Mouse (Mus musculus): ENCODE data around the gene Rnase4.

The Rnase4 gene

DNA sequence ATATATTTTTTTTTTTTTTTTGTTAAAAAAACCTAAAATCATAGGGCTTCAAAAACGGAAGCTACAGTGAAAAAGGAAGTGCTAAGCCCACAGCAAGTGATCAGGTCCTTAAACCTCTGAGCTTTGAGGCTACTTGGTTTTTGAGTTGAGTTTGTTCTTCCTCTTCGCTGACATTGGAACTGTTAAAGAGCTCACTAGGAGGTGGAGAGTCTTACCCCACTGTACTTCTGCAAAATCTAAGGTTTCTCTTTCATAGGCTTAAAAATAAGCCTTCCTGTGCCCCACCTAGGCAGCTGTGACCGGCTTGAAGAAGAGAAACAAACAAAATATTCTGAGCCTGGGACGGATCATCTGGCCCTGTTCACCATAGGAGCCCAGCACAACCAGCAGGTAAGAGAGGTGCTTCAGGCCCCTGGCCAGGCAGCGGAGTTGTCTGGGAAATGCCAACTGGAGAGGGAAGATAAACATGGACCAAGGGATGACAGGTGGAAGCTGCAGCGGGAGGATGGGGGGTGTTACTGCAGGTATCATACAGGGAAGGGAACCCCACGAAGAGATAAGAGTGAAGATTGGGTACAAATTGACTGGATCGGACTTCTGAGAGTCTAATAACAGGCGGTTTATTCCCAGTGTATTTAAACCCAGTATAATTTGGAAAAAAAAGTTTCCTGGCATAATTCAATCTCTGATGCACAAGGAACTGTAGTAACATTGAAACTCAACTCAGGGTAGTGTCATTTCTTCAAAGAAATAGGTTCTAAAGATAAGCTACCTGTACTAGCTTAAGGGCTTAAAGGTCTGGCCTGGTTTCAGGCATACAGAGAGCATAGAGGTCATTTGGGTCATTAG, 38.1 kb downstream of the Rnase4 start:
- no peak for DNase-seq (ENCODE audit: low spot score)

DNA sequence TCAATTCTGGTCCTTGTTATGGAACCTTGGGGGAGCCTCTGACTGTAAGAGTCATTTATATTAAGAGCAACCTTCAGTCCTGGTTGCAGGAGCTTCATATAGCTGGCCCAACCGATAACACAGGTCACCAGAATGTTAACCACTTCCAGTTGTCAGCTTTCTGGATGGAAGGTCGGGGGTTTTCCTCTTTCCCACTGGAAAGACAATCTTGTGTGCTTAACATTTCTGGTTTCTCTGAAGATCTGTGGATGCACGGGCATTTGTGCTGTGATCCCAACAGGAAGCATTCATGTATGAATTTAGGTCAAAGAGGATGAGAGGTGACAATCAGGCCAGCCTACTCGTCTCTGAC, 38.7 kb downstream of the Rnase4 start:
- no peak for DNase-seq (ENCODE audit: low spot score)

DNA sequence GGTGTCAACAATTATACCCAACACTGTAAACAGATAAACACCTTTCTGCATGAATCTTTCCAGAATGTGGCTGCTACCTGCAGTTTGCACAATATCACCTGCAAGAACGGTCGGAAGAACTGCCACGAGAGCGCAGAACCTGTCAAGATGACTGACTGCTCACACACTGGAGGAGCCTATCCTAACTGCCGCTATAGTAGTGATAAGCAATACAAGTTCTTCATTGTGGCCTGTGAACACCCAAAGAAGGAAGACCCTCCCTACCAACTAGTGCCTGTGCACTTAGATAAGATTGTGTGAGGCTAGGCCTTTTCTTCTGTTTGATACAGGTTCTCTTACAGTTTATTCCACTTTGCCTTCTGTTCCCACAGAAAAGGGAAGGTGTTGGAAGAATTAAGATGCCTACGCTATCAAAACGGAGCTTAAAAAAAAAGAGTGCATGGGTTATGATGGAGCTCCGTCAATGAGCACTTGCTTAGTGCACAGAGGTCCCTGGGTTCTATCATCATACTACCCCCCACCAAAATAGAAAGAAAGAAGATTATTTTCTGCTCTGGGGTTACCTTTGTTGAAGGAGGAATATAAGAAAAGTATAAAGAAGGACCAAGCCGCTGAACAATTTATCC, 39.6 kb downstream of the Rnase4 start:
- no peak for DNase-seq (ENCODE audit: low spot score)

DNA sequence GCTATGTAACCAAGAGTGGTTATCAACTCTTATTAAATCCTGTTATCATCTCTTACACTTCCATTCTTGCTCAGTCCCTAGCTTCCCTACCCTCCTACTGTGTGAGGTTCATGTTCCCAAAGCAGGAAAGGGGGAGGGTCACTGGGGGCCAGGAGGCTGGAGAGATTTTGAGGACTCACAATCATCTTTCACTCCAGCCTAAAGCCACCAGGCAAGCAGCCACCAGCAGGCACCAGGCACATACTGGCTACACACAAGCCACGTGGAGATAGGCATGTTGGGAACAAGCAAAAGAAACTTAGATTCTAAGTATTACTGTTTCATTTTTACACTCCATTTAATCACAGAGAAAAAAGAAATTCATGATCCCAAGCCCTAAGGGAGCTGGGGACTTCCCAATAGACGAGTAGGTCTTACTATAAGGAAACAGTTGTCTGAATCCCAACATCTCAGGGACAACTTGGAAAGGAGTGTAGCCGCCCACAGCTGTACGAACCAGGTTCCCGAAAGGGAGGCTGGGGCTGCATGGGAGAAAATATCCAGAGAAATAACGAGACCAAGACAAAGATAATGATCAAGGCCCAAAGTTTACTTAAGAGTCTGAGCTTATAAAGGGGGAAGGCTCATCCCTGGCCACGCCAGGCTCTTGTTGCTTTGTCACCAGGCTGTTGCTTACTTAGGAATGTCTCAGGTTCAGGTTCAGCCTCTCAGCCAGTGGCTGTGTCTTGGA, 40.4 kb downstream of the Rnase4 start:
- DNase-seq (ENCODE audit: low spot score), result no peak

DNA sequence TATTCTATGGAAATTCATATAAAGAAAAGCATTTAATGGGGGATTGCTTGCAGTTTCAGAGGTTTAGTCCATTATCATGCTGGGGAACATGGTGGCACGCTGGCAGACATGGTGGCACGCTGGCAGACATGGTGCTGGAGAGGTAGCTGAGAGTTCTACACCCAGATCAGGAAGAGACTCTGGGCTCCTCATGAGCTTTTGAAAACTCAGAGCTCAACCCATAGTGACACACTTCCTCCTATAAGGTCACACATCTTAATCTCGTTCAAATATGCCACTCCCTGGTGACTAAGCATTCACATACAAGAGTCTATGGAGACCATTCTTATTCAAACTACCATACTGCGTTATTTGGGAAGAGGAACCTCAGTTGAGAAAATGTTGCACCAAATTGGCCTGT, 41.5 kb downstream of the Rnase4 start:
- DNase-seq (ENCODE audit: low spot score), result no peak

DNA sequence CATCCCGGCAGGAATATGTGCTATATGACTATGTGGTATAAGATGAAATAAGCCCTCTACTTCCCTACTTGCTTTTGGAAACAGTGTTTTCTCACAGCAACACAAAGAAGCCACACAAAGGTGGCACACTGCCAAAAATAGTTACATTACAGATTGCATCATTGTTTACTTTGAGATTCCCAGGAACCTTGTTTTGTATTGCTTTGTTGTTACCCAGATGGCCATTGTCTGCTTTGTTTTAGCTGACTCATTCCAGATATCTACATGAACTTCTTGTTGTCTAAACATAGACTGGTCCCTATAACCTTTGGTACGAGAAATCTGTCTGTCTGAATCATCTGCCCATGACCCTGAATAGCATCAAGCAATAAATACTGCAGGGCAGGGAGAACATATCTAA, 49.5 kb downstream of the Rnase4 start:
- DNase-seq (ENCODE audit: low spot score), result no peak

DNA sequence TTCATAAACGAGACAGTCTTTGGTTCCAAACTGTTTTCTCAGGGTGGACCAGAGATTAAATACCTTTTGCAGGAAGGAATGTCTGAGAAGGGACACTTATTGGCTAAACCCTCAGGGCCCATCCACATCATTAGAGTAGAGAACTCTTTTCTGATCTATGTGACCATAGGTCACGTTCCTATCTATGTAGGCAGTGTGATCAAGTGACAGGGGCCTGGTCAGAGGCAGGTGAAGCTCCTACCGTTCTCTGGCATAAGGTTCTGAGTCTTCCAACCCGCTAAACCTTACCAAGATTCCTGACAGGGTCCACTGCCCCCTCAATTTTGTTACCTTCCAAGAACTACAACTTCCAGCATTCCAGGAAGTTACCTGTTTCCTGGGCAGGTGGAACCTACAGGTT, 51.2 kb downstream of the Rnase4 start:
- DNase-seq (ENCODE audit: low spot score), result no peak

DNA sequence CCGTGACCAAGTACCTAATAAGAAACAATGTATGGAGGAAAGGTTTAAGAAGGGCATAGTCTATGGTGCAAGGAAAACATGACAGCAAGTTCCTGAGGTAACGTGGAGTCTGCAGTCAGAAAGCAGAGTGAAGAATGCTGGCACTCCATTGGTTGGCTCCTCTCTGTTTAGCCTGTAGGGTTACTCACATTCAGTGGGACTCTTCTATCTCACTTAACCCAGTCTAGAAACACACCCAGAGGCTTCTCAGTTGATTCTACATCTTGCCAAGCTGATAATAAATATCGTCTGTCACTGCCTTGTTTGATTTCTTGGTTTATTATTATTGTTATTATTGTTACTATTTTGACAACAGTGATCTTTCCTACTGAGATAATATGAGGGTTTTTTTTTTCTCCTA, 51.7 kb downstream of the Rnase4 start:
- no peak for DNase-seq (ENCODE audit: low spot score)

DNA sequence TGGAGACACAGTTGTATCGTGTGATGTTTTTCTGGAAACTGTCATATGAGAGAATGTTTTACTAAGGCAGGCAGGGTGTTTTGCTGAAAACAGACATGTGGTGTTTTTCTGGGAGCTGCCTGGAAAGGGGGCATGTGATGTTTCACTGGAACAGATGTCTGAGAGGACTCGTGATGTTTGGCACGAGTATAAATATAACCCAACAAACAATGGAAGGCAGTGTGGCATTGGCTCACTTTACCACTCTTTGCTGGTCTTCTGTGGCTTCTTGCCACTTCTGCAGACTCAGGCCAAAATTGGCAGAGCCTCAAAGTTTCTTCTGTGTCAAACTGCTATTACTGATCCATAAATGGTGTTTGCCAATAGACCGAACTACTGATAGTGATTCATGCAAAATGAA, 52.4 kb downstream of the Rnase4 start:
- no peak for DNase-seq (ENCODE audit: low spot score)

DNA sequence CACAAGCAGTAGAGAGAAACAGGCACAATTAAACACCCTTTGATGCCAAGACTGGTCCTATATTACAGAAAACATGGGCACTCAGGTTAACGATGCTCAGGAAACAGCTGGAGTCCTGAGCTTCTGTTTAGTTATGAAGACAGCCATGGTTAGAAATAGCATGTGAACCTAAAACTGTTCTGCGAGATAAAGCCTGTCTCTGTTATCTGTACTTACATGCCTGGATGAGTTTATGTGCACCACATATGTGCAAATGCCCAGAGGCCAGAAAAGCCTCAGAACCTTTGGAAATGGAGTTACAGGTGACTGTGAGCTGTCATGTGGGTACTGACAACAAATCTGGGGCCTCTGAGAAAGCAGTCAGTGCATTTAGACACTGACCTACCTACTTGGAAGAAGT, 53.1 kb downstream of the Rnase4 start:
- DNase-seq (ENCODE audit: low spot score), result no peak

DNA sequence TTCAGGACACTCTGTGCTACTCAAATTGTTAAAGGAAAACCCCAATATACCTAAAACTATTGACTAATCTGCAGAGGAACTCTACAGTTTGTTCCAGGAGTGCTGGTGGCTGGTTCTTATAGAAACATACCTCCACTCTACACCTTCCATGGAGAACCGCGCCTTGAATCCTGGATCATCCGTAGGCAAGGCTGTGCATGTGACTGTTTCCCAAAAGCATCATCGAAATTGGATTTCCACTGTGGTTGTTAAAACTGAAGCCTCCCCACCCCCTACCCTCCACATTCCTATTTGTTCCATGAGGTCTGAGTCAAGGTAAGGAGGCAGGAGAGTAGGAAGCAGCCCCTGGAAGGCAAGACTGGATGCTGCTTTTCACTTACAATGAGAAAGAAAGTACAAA, 53.6 kb downstream of the Rnase4 start:
- DNase-seq (ENCODE audit: low spot score), result no peak

DNA sequence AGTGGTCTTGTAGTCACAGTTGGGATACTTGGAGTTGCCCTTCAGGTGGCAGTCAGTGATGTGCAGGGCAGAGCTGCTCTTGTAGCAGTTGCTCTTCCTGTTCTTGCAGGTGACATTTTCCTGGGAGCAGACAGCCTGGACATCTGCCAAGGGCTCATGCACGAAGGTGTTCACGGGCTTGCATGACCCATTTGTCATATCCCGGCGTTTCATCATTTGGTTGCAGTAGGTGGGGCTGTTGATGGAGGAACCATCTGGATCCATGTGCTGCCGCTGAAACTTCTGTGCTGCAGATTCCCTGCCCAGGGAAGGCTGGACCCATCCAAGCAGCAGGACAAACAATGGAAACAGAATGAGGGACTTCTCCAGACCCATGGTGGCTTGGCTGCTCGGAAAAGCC, 54.6 kb downstream of the Rnase4 start:
- no peak for DNase-seq (ENCODE audit: low spot score)

DNA sequence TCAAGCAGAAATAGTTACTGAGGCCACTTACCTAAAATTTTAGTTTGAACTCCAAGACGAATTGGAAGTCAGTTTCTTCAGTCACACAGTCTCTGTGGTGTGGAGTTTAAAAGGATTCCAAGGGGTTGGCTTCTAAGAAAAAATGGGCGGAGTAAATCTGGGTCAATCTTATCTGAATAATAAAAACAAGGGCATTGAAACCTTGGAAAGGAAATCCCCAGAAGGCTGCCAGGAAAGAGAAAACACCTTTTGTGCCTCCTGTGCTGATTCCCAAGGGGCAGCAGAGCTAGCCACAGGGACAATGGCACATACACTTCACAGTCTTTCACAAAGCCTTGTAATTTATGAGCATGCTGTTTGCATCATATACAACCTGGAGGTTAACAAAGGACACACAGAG, 55.8 kb downstream of the Rnase4 start, which contains the start of gene Rnase1:
Gene Rnase1, minus strand, starts transcription at position 101 of the 400 bp plus-strand sequence.
- no peak for DNase-seq (ENCODE audit: low spot score)

DNA sequence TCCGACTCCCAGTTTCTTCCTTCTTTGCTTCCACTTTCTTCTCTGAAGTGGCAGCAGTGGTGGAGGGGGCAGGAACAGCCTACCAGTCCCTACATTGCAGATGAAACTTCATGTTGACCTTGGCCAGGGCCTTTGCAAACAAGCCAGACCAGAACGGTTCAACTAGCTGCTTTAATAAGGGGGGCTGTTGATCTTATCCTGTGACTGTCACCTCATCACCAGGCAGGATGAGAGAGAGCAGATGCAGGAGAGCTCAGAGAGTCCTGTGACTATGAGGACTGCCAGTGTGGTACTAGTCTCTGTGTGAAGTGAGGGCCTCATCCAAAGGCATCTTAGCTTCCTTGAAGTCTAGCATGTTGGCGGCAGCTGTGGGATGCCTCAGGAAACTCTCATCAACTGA, 57.1 kb downstream of the Rnase4 start:
- no peak for DNase-seq (ENCODE audit: low spot score)

DNA sequence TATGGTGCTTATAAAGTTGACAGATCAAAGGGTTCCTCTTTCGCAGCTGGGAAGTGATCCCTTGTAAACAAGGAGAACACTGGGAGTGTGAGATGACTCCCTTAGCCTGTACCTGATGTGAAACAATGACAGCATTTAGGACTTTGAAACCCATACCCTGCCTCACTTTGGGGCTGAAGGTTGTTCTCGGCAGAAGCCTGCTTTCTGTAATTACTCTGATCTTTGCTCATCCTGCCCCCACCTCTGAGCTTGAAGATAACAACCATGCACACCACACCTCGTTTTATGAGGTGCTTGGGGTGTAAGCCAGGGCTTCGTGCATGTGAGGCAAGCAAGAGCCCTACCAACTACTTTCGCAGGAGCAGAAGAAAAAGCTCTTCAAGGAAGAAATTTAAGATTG, 58.3 kb downstream of the Rnase4 start:
- no peak for DNase-seq (ENCODE audit: low spot score)

DNA sequence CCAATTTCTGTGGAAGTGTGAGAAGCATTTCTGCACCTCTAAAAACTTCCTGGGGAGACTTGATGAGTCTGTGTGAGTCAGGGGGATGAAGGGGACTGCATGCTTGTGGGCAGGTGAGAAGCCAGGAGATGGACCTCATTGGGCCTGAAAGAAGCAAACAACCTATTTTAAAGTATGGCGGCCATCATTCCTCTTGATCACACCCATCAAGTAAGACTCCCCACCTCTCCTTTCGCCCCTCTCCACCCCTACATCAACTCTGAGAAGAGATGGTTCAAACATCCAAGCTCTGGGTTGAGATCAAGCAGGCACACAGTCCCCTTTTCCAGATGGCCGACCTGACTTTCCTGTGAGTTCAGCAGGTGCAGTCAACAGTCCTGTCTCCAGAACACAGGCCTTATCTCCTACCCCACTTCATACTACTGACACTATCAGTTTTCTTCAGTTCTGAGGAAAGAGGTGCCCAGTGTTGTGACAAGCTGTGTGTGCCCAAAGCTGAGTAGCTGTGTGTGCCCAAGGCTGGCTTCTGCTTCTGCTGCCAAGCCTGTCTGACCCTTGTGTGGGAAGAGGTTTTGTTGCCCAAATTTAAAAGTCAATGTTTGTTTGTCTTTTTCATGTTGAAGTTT, 59.4 kb downstream of the Rnase4 start:
- DNase-seq (ENCODE audit: low spot score), result no peak

DNA sequence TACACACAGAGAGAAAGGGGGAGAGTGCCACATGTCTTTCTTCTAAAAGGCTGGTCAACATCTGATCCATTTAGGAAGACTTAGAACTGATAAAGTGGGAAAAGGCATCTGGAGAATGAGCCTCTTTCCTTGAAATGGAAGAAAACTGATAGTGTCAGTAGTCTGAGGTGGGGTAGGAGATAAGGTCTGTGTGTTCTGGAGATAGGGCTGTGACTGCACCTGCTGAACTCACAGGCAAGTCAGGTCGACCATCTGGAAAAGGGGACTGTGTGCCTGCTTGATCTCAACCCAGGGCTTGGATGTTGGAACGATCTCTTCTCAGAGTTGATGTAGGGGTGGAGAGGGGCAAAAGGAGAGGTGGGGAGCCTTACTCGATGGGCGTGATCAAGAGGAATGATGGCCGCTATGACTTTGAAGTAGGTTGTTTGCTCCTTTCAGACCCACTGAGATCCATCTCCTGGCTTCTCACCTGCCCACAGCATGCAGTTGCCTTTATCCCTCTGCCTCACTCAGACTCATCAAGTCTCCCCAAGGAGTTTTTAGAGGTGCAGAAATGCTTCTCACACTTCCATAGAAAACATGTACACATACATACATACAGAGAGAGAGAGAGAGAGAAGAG, 61.5 kb downstream of the Rnase4 start:
- no peak for DNase-seq (ENCODE audit: low spot score)

Data from testis, postnatal 10 days (tissue).